Mouse (Mus musculus): ENCODE results near the gene Bnc2. TPM values are rescaled to one million over a fixed set of nuclear protein-coding genes. Genes with fewer than 3 reads are reported as not detected.

Bnc2 gene
- polyA plus RNA-seq, 1 experiment from 2014 or later: 16.8 TPM

DNA sequence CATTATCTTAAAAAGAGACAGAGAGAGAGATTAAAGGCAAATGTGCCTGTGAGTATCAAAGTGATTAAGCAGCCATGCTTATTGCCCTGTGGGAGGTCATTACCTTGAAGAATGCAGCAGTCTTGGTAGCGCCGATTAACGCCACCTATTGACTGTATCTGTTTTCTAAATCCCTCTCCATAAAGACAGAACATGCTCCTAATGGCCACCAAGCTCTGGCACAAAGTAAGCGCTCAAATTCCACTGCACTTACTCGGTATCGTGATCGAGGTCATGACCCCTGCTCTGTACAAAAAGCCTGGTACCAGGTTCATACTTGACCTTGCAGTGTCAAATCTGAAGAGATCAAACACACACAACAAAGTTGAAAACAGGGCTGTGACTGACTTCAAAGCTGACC is 442.7 kb downstream of the Bnc2 start:
- 30% methylated on average over 7 of the region's 7 CpGs for WGBS
- H3K36me3 ChIP-seq (ENCODE audit: control insufficient read depth, insufficient read depth, low read length): no peaks in the 10 kb centered on the region
- no peak overlapping the region for H3K27ac ChIP-seq (replicated peaks; ENCODE audit: low read depth, low read length)
- no peak overlapping the region for H3K9ac ChIP-seq (ENCODE audit: low read length)
- H3K4me3 ChIP-seq (ENCODE audit: low read depth, low read length): no peak overlapping the region
- no peaks in the 10 kb centered on the region for H3K9me3 ChIP-seq (ENCODE audit: control insufficient read depth, low read length)
- H3K4me1 ChIP-seq (ENCODE audit: control insufficient read depth, insufficient read depth, low read length): no peaks in the 10 kb centered on the region
- no peak for DNase-seq (ENCODE audit: low spot score)
- no peak for ATAC-seq (ENCODE audit: insufficient number of reproducible peaks, low FRiP score, low TSS enrichment, low read depth)
- no peak overlapping the region for H3K4me2 ChIP-seq (ENCODE audit: low read depth, severe bottlenecking)
- no peaks in the 10 kb centered on the region for H3K27me3 ChIP-seq (ENCODE audit: control insufficient read depth, insufficient read depth, low read length)

DNA sequence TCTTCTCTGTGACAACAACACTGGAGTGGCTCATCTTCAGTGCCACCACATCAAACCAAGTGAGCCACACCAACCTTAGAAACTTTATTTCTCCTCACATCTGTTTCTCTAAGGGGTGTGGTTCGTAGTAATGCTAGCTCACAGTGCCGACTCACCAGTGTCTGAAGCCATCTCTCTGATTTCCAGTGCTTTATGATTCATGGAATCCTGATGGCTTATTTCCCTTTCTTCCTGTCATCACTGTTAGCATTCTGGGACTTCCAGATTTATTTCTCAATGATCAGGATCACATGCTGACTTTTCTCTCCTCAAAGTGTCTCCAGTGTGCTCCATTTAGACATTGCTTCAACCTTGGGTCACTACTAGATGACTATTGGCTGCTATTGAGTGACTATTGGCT is 443.8 kb downstream of the Bnc2 start:
- ATAC-seq (ENCODE audit: insufficient number of reproducible peaks, low FRiP score, low TSS enrichment, low read depth) (no peak), DNase-seq (ENCODE audit: low spot score) (no peak)
- Histone ChIP-seq H3K9ac (ENCODE audit: low read length) (no peak overlapping the region), H3K9me3 (ENCODE audit: control insufficient read depth, low read length) (no peaks in the 10 kb centered on the region), H3K36me3 (ENCODE audit: control insufficient read depth, insufficient read depth, low read length) (no peaks in the 10 kb centered on the region), H3K27ac (replicated peaks; ENCODE audit: low read depth, low read length) (no peak overlapping the region), H3K4me1 (ENCODE audit: control insufficient read depth, insufficient read depth, low read length) (no peaks in the 10 kb centered on the region), H3K27me3 (ENCODE audit: control insufficient read depth, insufficient read depth, low read length) (no peaks in the 10 kb centered on the region), H3K4me2 (ENCODE audit: low read depth, severe bottlenecking) (no peak overlapping the region), H3K4me3 (ENCODE audit: low read depth, low read length) (no peak overlapping the region)
- WGBS: 91% methylated on average over 2 of the region's 2 CpGs

DNA sequence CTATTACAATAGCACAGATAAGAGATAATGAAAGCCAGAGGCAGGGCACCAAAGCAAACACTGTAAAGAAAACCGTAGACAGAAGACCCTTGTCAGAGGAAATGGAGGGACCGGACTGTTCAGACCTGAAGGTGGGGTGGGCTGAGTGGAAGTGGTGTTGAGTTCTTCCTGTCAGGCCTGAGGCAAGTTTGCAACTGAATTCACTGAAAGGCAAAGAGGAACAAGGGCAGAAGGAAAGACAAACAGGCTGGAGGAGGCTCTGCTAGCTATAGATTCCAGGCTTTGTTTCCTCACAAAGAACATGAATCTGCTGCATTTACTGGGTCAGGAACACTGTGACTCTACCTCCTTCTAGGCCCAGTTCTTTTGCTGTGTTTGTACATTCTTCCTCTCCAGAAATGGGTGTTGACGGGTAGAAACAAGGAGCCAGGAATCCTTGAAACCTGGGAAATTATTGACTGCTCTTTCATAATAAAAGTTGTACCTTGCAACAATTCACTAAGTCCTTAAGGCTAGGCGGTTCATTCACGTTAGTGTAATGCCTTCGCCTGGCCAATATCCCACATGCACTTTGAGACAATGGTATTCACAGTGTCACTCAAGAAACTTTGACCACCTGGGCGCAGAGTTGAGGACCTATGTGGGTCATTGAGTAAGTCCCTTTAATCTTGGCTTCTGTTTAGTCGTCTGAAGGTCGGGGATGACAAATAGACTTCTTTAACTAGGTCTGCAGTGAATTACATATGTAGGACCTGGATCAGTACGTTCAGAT is 445.7 kb downstream of the Bnc2 start:
- 72% methylated on average over 10 of the region's 10 CpGs for WGBS
- DNase-seq (ENCODE audit: low spot score): no peak

DNA sequence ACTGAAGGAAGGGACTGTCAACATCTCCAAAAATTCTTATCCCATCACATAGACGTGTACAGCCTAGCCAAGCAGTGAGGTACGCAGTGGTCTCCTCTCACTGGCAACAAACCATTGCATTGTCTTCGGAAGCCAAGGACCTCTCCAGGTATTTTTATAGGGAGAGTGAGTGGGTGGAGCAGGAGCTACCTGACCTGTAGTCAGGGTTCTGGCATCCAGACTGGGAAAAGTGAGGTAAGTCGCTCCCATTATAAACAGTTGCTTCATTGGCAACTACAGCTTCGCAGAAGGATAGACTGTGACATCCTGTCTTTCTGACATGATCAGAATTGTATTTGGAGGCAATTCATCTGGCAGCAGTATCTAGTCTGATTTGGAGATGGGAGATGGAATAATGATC is 446.5 kb downstream of the Bnc2 start:
- Histone ChIP-seq H3K4me1 (ENCODE audit: control insufficient read depth, insufficient read depth, low read length) (no peaks in the 10 kb centered on the region), H3K27ac (replicated peaks; ENCODE audit: low read depth, low read length) (no peak overlapping the region), H3K36me3 (ENCODE audit: control insufficient read depth, insufficient read depth, low read length) (no peaks in the 10 kb centered on the region), H3K4me2 (ENCODE audit: low read depth, severe bottlenecking) (no peak overlapping the region), H3K9me3 (ENCODE audit: control insufficient read depth, low read length) (no peaks in the 10 kb centered on the region), H3K4me3 (ENCODE audit: low read depth, low read length) (no peak overlapping the region), H3K9ac (ENCODE audit: low read length) (no peak overlapping the region), H3K27me3 (ENCODE audit: control insufficient read depth, insufficient read depth, low read length) (no peaks in the 10 kb centered on the region)
- ATAC-seq (ENCODE audit: insufficient number of reproducible peaks, low FRiP score, low TSS enrichment, low read depth) (no peak), DNase-seq (ENCODE audit: low spot score) (no peak)
- WGBS: 92% methylated on average over 5 of the region's 5 CpGs

More for the DNA sequence above, 445.7 kb downstream of the Bnc2 start:
- Histone ChIP-seq H3K4me1 (ENCODE audit: control insufficient read depth, insufficient read depth, low read length) (no peaks in the 10 kb centered on the region), H3K36me3 (ENCODE audit: control insufficient read depth, insufficient read depth, low read length) (no peaks in the 10 kb centered on the region), H3K4me2 (ENCODE audit: low read depth, severe bottlenecking) (no peak overlapping the region), H3K27me3 (ENCODE audit: control insufficient read depth, insufficient read depth, low read length) (no peaks in the 10 kb centered on the region), H3K9ac (ENCODE audit: low read length) (no peak overlapping the region), H3K4me3 (ENCODE audit: low read depth, low read length) (no peak overlapping the region), H3K27ac (replicated peaks; ENCODE audit: low read depth, low read length) (no peak overlapping the region), H3K9me3 (ENCODE audit: control insufficient read depth, low read length) (no peaks in the 10 kb centered on the region)
- ATAC-seq (ENCODE audit: insufficient number of reproducible peaks, low FRiP score, low TSS enrichment, low read depth): no peak

Other genes with a start within 250 kb of the Bnc2 start
- 12.7 and 13.0 TPM in 2 replicates for gene Cntln, start 209.0 kb upstream of the Bnc2 start, polyA plus RNA-seq (2014; fragmentation: Nextera tagmentation; extraction: Ambion mirVana)